Mouse (Mus musculus): Measurements from ENCODE around the gene Olfr212.
"Not testable (repeated sequence)": the region's sequence is repeated elsewhere in the genome, so short reads cannot be mapped to it uniquely, and the experiment has no call there.

Olfr212 gene

GRCm38 (mm10) chr6:116506302-116507003 is at the start of gene Olfr212:
Gene Olfr212 (plus strand): TSS chr6:116506516.
- not testable (repeated sequence) for ATAC-seq (ENCODE audit: insufficient number of reproducible peaks, low FRiP score, low TSS enrichment)

GRCm38 (mm10) chr6:116458728-116459127 is 47.6 kb upstream of the Olfr212 start:
- ATAC-seq (ENCODE audit: insufficient number of reproducible peaks, low FRiP score, low TSS enrichment): no peak

- ATAC-seq (ENCODE audit: insufficient number of reproducible peaks, low FRiP score, low TSS enrichment): no peak
Observed at GRCm38 (mm10) chr6:116459232-116459631, 47.1 kb upstream of the Olfr212 start.

GRCm38 (mm10) chr6:116460544-116461283 is 45.6 kb upstream of the Olfr212 start, which contains the start of gene Alox5:
Gene Alox5 (minus strand): TSS chr6:116461178.
- ATAC-seq (ENCODE audit: insufficient number of reproducible peaks, low FRiP score, low TSS enrichment): 0 out of 2 replicates have a peak, but pooled peaks have one; percentile 31

GRCm38 (mm10) chr6:116468081-116468480 is 38.2 kb upstream of the Olfr212 start:
- ATAC-seq (ENCODE audit: insufficient number of reproducible peaks, low FRiP score, low TSS enrichment): no peak

- no peak for ATAC-seq (ENCODE audit: insufficient number of reproducible peaks, low FRiP score, low TSS enrichment)
Observed at GRCm38 (mm10) chr6:116485081-116485480, 21.2 kb upstream of the Olfr212 start.

- ATAC-seq (ENCODE audit: insufficient number of reproducible peaks, low FRiP score, low TSS enrichment): no peak
Observed at GRCm38 (mm10) chr6:116486833-116487232, 19.5 kb upstream of the Olfr212 start.

GRCm38 (mm10) chr6:116488791-116489190 is 17.5 kb upstream of the Olfr212 start, which contains the start of gene Olfr211:
Gene Olfr211 (plus strand): TSS chr6:116489091.
- ATAC-seq (ENCODE audit: insufficient number of reproducible peaks, low FRiP score, low TSS enrichment): no peak

GRCm38 (mm10) chr6:116493742-116494141 is 12.6 kb upstream of the Olfr212 start:
- ATAC-seq (ENCODE audit: insufficient number of reproducible peaks, low FRiP score, low TSS enrichment): no peak

- ATAC-seq (ENCODE audit: insufficient number of reproducible peaks, low FRiP score, low TSS enrichment): no peak
Observed at GRCm38 (mm10) chr6:116495960-116496359, 10.4 kb upstream of the Olfr212 start.

- ATAC-seq (ENCODE audit: insufficient number of reproducible peaks, low FRiP score, low TSS enrichment): no peak
Observed at GRCm38 (mm10) chr6:116514832-116515231, 8.5 kb downstream of the Olfr212 start.

- no peak for ATAC-seq (ENCODE audit: insufficient number of reproducible peaks, low FRiP score, low TSS enrichment)
Observed at GRCm38 (mm10) chr6:116538156-116538555, 31.8 kb downstream of the Olfr212 start, which contains the start of gene Olfr213. Gene Olfr213 (plus strand): TSS chr6:116538456.

- no peak for ATAC-seq (ENCODE audit: insufficient number of reproducible peaks, low FRiP score, low TSS enrichment)
Observed at GRCm38 (mm10) chr6:116542500-116542899, 36.2 kb downstream of the Olfr212 start.

GRCm38 (mm10) chr6:116550841-116551240 is 44.5 kb downstream of the Olfr212 start, which contains the start of gene Gm5580:
Gene Gm5580 (plus strand): TSS chr6:116551141.
- not testable (repeated sequence) for ATAC-seq (ENCODE audit: insufficient number of reproducible peaks, low FRiP score, low TSS enrichment)

- ATAC-seq (ENCODE audit: insufficient number of reproducible peaks, low FRiP score, low TSS enrichment): no peak
Observed at GRCm38 (mm10) chr6:116553935-116554334, 47.6 kb downstream of the Olfr212 start, which contains the start of gene Olfr214. Gene Olfr214 (plus strand): TSS chr6:116554235.

- ATAC-seq (ENCODE audit: insufficient number of reproducible peaks, low FRiP score, low TSS enrichment): no peak
Observed at GRCm38 (mm10) chr6:116554952-116555351, 48.6 kb downstream of the Olfr212 start.
